Mouse (Mus musculus): Measurements from ENCODE around the gene Magi3. TPM values are rescaled to one million over a fixed set of nuclear protein-coding genes. Genes with fewer than 3 reads are reported as not detected.

Gene Magi3
- polyA plus RNA-seq, 1 experiment from 2014 or later, result 8.2 TPM

- under 1% methylated on average over 20 of the region's 24 CpGs for WGBS
- ATAC-seq (ENCODE audit: insufficient read depth, low FRiP score, low read depth), result peak; percentile 31; the same call in 1 of the 2 replicates
- Histone ChIP-seq H3K27ac (peak overlapping the region; percentile 95), H3K36me3 (peaks cover 9% of the 10 kb centered on the region; the same call in 1 of the 2 replicates), H3K4me2 (peak overlapping the region; percentile 83), H3K4me3 (replicated peaks) (peak overlapping the region; percentile 97), H3K9ac (peak overlapping the region; percentile 87), H3K9me3 (no peaks in the 10 kb centered on the region), H3K4me1 (peaks cover 7% of the 10 kb centered on the region; the same call in 1 of the 2 replicates), H3K27me3 (replicated peaks) (no peaks in the 10 kb centered on the region)
Measured at GRCm38 (mm10) chr3:103968701-103969100, 251.5 kb downstream of the Magi3 start.

GRCm38 (mm10) chr3:103967861-103968691 is 252.1 kb downstream of the Magi3 start, which contains the start of gene Phtf1:
Phtf1 (plus strand) TSS chr3:103968110.
- Histone ChIP-seq H3K36me3 (peaks cover 8% of the 10 kb centered on the region; the same call in 1 of the 2 replicates), H3K9ac (peak within 1 kb of the TSS; percentile 87), H3K4me2 (peak within 1 kb of the TSS; percentile 83), H3K27me3 (replicated peaks) (no peaks in the 10 kb centered on the region), H3K27ac (peak within 1 kb of the TSS; percentile 95), H3K9me3 (no peaks in the 10 kb centered on the region), H3K4me1 (peaks cover 7% of the 10 kb centered on the region; the same call in 1 of the 2 replicates), H3K4me3 (replicated peaks) (peak within 1 kb of the TSS; percentile 97)
- WGBS, result under 1% methylated on average over 59 of the region's 70 CpGs
- ATAC-seq (ENCODE audit: insufficient read depth, low FRiP score, low read depth), result peak; percentile 95

GRCm38 (mm10) chr3:103967231-103967630 is 252.9 kb downstream of the Magi3 start:
- H3K27me3 ChIP-seq (replicated peaks), result no peaks in the 10 kb centered on the region
- peaks cover 4% of the 10 kb centered on the region; the same call in 1 of the 2 replicates for H3K36me3 ChIP-seq
- 19% methylated on average over 2 of the region's 2 CpGs for WGBS
- H3K9ac ChIP-seq, result peak overlapping the region; percentile 87; the same call in 1 of the 2 replicates
- peak overlapping the region; percentile 83 for H3K4me2 ChIP-seq
- H3K4me1 ChIP-seq, result peaks cover 7% of the 10 kb centered on the region; the same call in 1 of the 2 replicates
- peak overlapping the region; percentile 95; the same call in 1 of the 2 replicates for H3K27ac ChIP-seq
- H3K4me3 ChIP-seq (replicated peaks), result peak overlapping the region; percentile 97
- H3K9me3 ChIP-seq, result no peaks in the 10 kb centered on the region
- no peak for ATAC-seq (ENCODE audit: insufficient read depth, low FRiP score, low read depth)
